In the genomic region with DNA sequence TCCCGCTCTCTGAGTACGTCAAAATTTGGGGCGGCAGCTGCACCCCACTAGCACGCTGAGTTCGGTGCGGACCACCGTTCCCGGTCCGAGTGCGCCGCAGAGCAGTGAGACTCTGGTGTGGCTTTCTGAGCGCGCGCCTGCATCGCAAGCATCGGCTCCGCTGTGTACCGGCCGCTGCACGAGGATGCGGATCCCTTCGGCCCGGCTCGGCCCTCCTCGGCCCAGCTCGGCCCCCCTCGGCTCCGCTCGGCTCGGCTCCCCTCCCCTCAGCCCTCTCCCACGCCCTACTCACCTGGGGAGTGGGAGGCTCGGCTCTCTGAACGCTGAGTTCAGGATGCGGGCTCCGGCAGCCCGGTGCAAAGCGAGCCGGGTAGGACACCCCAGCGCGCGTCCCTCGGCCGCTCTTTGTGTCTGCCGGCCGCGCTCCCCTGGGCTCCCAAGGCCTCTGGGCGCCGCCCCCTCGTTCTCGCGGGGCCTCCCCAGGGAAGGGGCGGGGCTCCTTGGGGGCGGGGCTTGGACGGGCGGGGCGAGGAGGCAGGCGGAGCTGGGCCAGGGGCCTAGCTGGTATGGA, we compare ENCODE assay signal across 8 mouse cellular contexts. TPM values are rescaled to one million over a fixed set of nuclear protein-coding genes. Genes with fewer than 3 reads are reported as not detected.
DNase-seq lines count a peak whose midpoint lies in the region; ATAC-seq and TF ChIP-seq lines count a peak whose summit lies in the region.

No protein-coding gene starts in this region.

- intact Hi-C loops in left cerebral cortex, adult 2 months (cut with DNase I): loop anchor here (10.0 kb wide), 3 partner anchors 254 to 874 kb away; a partner anchor contains a TSS

- peak overlapping the region; percentile 97 for H3K4me2 ChIP-seq in hindbrain, embryonic 15.5 days

- H3K27me3 ChIP-seq in hindbrain, embryonic 15.5 days: 0 out of 2 replicates have a peak, but pooled peaks cover 5% of the 10 kb centered on the region

- H3K36me3 ChIP-seq in hindbrain, embryonic 15.5 days: no peaks in the 10 kb centered on the region

- H3K9me3 ChIP-seq in hindbrain, embryonic 15.5 days: no peaks in the 10 kb centered on the region

- no peak for TF ChIP-seq CTCF in left cerebral cortex, adult 2 months (IDR thresholded peaks at IDR 0.05)

- peak overlapping the region; percentile 55 for H3K27ac ChIP-seq in hindbrain, embryonic 15.5 days (replicated peaks)
- no peak overlapping the region; the same call in 1 of the 2 replicates for H3K27ac ChIP-seq in left cerebral cortex, adult 2 months

- peak overlapping the region; percentile 61 for H3K9ac ChIP-seq in hindbrain, embryonic 15.5 days

- H3K4me3 ChIP-seq in hindbrain, embryonic 15.5 days: peak overlapping the region; percentile 64
- H3K4me3 ChIP-seq in left cerebral cortex, adult 2 months: peak overlapping the region; percentile 76

- peak; percentile 79 to 82 for DNase-seq in cerebellum, postnatal 10 days
- peak; percentile 57 to 67 for DNase-seq in frontal cortex, postnatal 14 days (ENCODE audit: low spot score in 2 of 2)
- peak; percentile 70 to 76 for DNase-seq in left cerebral cortex, adult 2 months (ENCODE audit: extremely low spot score in 1 of 2, low spot score in 2 of 2)
- DNase-seq in lung, postnatal 4 days: peak; percentile 76 to 86
- peak; percentile 87 to 89 for DNase-seq in right cerebral cortex, postnatal 10 days (ENCODE audit: low spot score in 2 of 2)
- no peak for DNase-seq in MN1 (ENCODE audit: low spot score)

- ATAC-seq in activated CD4-positive, CD25-positive, alpha-beta regulatory T cell, adult 4 months: peak; percentile 64
- ATAC-seq in hindbrain, embryonic 15.5 days (ENCODE audit: low FRiP score, low read depth): peak; percentile 98

- peaks cover 17% of the 10 kb centered on the region for H3K4me1 ChIP-seq in hindbrain, embryonic 15.5 days (replicated peaks)

- under 1% methylated on average over 56 of the region's 57 CpGs for WGBS in hindbrain, embryonic 15.5 days

RNA-seq across cellular contexts. Expression of a gene that starts 30.2 kb away (rescaled TPM):
- not detected for polyA plus RNA-seq in activated CD4-positive, CD25-positive, alpha-beta regulatory T cell, adult 4 months (2017; shearing (Covaris generic))
- polyA plus RNA-seq in hindbrain, embryonic 15.5 days (2015; fragmentation: Nextera tagmentation; extraction: Ambion mirVana): 4.1 and 5.0 TPM in 2 replicates
- 1 to 10 TPM; 6.4 to 6.5 TPM for total RNA-seq in left cerebral cortex, adult 2 months (2021)

RNA-seq across cellular contexts. Expression of a gene that starts 30.2 kb away (rescaled TPM):
- polyA plus RNA-seq in activated CD4-positive, CD25-positive, alpha-beta regulatory T cell, adult 4 months (2017; shearing (Covaris generic)): 10 to 100 TPM; 36.7 to 37.3 TPM
- polyA plus RNA-seq in hindbrain, embryonic 15.5 days (2015; fragmentation: Nextera tagmentation; extraction: Ambion mirVana): 35.2 and 35.8 TPM in 2 replicates
- 10 to 100 TPM; 18.6 to 27.6 TPM for total RNA-seq in left cerebral cortex, adult 2 months (2021)
